Mouse (Mus musculus) testis, adult 2 months (tissue): ENCODE measurements around the gene Iltifb.
"Not testable (repeated sequence)": the region's sequence is repeated elsewhere in the genome, so short reads cannot be mapped to it uniquely, and the experiment has no call there.

ENCODE experiments used
- CTCF ChIP-seq: fragments of 200-500 bp; IDR thresholded peaks from 2 replicates; pipeline ENCODE4 v1.5.1; 2012; ENCODE audit warnings: low read depth, mild to moderate bottlenecking, inconsistent platforms, low read length, moderate library complexity; ENCODE audit not compliant: control insufficient read depth, insufficient read depth, insufficient replicate concordance
- POLR2A ChIP-seq: fragments of 200-500 bp; IDR thresholded peaks from 2 replicates; pipeline ENCODE4 v1.6.1; 2012; ENCODE audit warnings: low read depth, mild to moderate bottlenecking, inconsistent platforms, low read length, moderate library complexity; ENCODE audit not compliant: control insufficient read depth

DNA sequence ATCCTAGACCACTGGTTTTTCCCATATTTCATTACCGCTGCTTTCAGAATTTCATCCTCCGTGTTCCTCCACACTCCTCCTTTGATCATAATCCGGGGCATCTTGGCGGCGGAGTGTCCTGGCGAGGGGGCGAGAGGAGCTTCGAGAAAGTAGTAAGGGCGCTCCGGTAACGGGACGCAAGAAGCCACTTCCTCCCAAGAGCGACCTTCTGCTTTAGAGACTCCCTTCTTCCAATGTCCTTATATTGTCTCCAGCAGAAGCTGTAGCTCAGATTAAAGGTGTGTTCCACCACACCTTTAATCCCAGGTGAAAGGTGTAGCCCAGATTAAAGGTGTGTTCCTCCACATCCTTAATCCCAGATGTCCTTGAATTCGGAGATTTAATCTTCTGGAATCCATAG lies 42.9 kb upstream of the Iltifb start, which contains the start of gene Gm9045:
- TF ChIP-seq POLR2A, CTCF: not testable (repeated sequence)
